Mouse (Mus musculus) heart, postnatal 0 days (tissue): ENCODE data around the gene Vps52. TPM values are rescaled to one million over a fixed set of nuclear protein-coding genes. Genes with fewer than 3 reads are reported as not detected.

Experiments used
- ATAC-seq: fragments of 200-750 bp; cut with Nextera tagmentation; 2 replicates; pipeline ENCODE4 v1.8.0; 2017; ENCODE audit warnings: low read depth, moderate number of reproducible peaks, moderate library complexity; ENCODE audit not compliant: insufficient read depth
- DNase-seq: peaks from one replicate; pipeline ENCODE4 v3.0.0-alpha.2; 2016; ENCODE audit warnings: low spot score
- H3K27ac ChIP-seq: fragments of 300-500 bp; sonication (generic); 2 replicates; pipeline ENCODE4 v1.5.1; 2014; ENCODE audit warnings: low read depth, mild to moderate bottlenecking
- H3K27me3 ChIP-seq: fragments of 300-500 bp; sonication (generic); 2 replicates; pipeline ENCODE4 v1.6.1; 2014; ENCODE audit warnings: low read length, mixed read lengths; ENCODE audit not compliant: control insufficient read depth, insufficient read depth
- H3K36me3 ChIP-seq: fragments of 300-500 bp; sonication (generic); replicated peaks from 2 replicates; pipeline ENCODE4 v1.6.1; 2014; ENCODE audit warnings: low read length, mixed read lengths; ENCODE audit not compliant: control insufficient read depth, insufficient read depth
- H3K4me1 ChIP-seq: fragments of 300-500 bp; sonication (generic); 2 replicates; pipeline ENCODE4 v1.6.1; 2014; ENCODE audit warnings: antibody characterized with exemption; ENCODE audit not compliant: control insufficient read depth, insufficient read depth
- H3K4me2 ChIP-seq: fragments of 300-500 bp; sonication (generic); 2 replicates; pipeline ENCODE4 v1.6.1; 2014; ENCODE audit warnings: low read depth, mild to moderate bottlenecking, low read length, moderate library complexity
- H3K4me3 ChIP-seq: fragments of 300-500 bp; sonication (generic); 2 replicates; pipeline ENCODE4 v1.5.1; 2014; ENCODE audit warnings: low read depth, low read length
- H3K9ac ChIP-seq: fragments of 300-500 bp; sonication (generic); replicated peaks from 2 replicates; pipeline ENCODE4 v1.6.1; 2014; ENCODE audit warnings: low read depth, low read length, mixed read lengths
- H3K9me3 ChIP-seq: fragments of 300-500 bp; sonication (generic); replicated peaks from 2 replicates; pipeline ENCODE4 v1.6.1; 2016; ENCODE audit warnings: low read length; ENCODE audit not compliant: control insufficient read depth
- CTCF ChIP-seq: IDR thresholded peaks from 2 replicates; pipeline ENCODE4 v1.5.1; 2016; ENCODE audit warnings: antibody characterized with exemption, control low read depth, low read depth
- EP300 ChIP-seq: IDR thresholded peaks from 2 replicates; pipeline ENCODE4 v1.6.1; 2016; ENCODE audit warnings: antibody characterized with exemption, low read depth
- WGBS: fragments of 180-500 bp; shearing (Covaris S2); extraction: QIAGEN DNeasy Blood & Tissue Kit; methylation state at CpG from one replicate; pipeline ENCODE4 v1.1.7; 2014; 5-methylcytosine and 5-hydroxymethylcytosine counted together
- polyA plus RNA-seq: library from polyadenylated mRNA; unstranded; fragments of >200 nt; fragmentation: Nextera tagmentation; extraction: Ambion mirVana; gene quantifications from 2 replicates; pipeline ENCODE4 v1.2.1, GENCODE M21; 2015
- total RNA-seq: library from RNA; depleted of rRNA; stranded (reverse); fragments of >200 nt; gene quantifications from 2 replicates; pipeline ENCODE4 v1.2.3, GENCODE M21; 2014; ENCODE audit warnings: low replicate concordance

The Vps52 gene
- total and polyA plus RNA-seq, 2 experiments from 2014 or later = 27.8 to 31.8 TPM

GRCm38 (mm10) chr17:33911052-33911812 lies 44.4 kb upstream of the Vps52 start:
- H3K4me3 ChIP-seq = no peak overlapping the region
- no peaks in the 10 kb centered on the region for H3K27me3 ChIP-seq
- H3K9me3 ChIP-seq = no peaks in the 10 kb centered on the region
- H3K27ac ChIP-seq = no peak overlapping the region
- ATAC-seq = no peak
- TF ChIP-seq CTCF (no peak), EP300 (no peak)
- no peak overlapping the region for H3K4me2 ChIP-seq
- WGBS = 92% methylated on average over 31 of the region's 31 CpGs
- H3K4me1 ChIP-seq = peaks cover 8% of the 10 kb centered on the region
- DNase-seq = no peak
- no peak overlapping the region for H3K9ac ChIP-seq
- peaks cover 45% of the 10 kb centered on the region for H3K36me3 ChIP-seq

GRCm38 (mm10) chr17:33911813-33912414 lies 43.7 kb upstream of the Vps52 start:
- H3K4me1 ChIP-seq = peaks cover 12% of the 10 kb centered on the region
- no peak for TF ChIP-seq EP300
- TF ChIP-seq CTCF = no peak
- no peak for ATAC-seq
- H3K9ac ChIP-seq = no peak overlapping the region
- H3K4me2 ChIP-seq = no peak overlapping the region
- no peaks in the 10 kb centered on the region for H3K9me3 ChIP-seq
- no peaks in the 10 kb centered on the region for H3K27me3 ChIP-seq
- 88% methylated on average over 28 of the region's 28 CpGs for WGBS
- no peak overlapping the region for H3K4me3 ChIP-seq
- H3K36me3 ChIP-seq = peaks cover 45% of the 10 kb centered on the region
- H3K27ac ChIP-seq = no peak overlapping the region
- no peak for DNase-seq

- H3K9ac ChIP-seq = no peak overlapping the region
- H3K4me3 ChIP-seq = no peak overlapping the region
- H3K36me3 ChIP-seq = peaks cover 45% of the 10 kb centered on the region
- 86% methylated on average over 10 of the region's 10 CpGs for WGBS
- DNase-seq (no peak), ATAC-seq (no peak)
- no peak overlapping the region for H3K4me2 ChIP-seq
- no peak overlapping the region for H3K27ac ChIP-seq
- H3K4me1 ChIP-seq = peaks cover 9% of the 10 kb centered on the region
- no peaks in the 10 kb centered on the region for H3K27me3 ChIP-seq
- no peaks in the 10 kb centered on the region for H3K9me3 ChIP-seq
- TF ChIP-seq EP300 (no peak), CTCF (no peak)
These were observed 42.3 kb upstream of the Vps52 start for GRCm38 (mm10) chr17:33913264-33913663.

GRCm38 (mm10) chr17:33913905-33914304 lies 41.7 kb upstream of the Vps52 start:
- DNase-seq = no peak
- Histone ChIP-seq H3K36me3 (peaks cover 45% of the 10 kb centered on the region), H3K9me3 (no peaks in the 10 kb centered on the region), H3K9ac (no peak overlapping the region), H3K27ac (no peak overlapping the region), H3K27me3 (no peaks in the 10 kb centered on the region), H3K4me3 (no peak overlapping the region), H3K4me2 (no peak overlapping the region), H3K4me1 (peaks cover 8% of the 10 kb centered on the region)
- ATAC-seq = no peak
- TF ChIP-seq EP300 (no peak), CTCF (no peak)
- 95% methylated on average over 8 of the region's 8 CpGs for WGBS

- ATAC-seq = no peak
- Histone ChIP-seq H3K36me3 (peaks cover 45% of the 10 kb centered on the region), H3K4me2 (no peak overlapping the region), H3K4me1 (peaks cover 8% of the 10 kb centered on the region), H3K4me3 (no peak overlapping the region), H3K27me3 (no peaks in the 10 kb centered on the region), H3K9me3 (no peaks in the 10 kb centered on the region), H3K9ac (no peak overlapping the region), H3K27ac (peak overlapping the region; percentile 72; the same call in 1 of the 2 replicates)
- WGBS = 65% methylated on average over 13 of the region's 13 CpGs
- TF ChIP-seq EP300 (no peak), CTCF (0 out of 2 replicates have a peak, but pooled peaks have one; percentile 10)
- DNase-seq = no peak
These were observed 40.6 kb upstream of the Vps52 start for GRCm38 (mm10) chr17:33914969-33915391.
